Mouse (Mus musculus) embryonic facial prominence, embryonic 14.5 days (tissue): ENCODE measurements at regions not wholly inside any gene's neighbourhood (a gene's known extent, or its start where the extent isn't known, plus 50 kb on each side); places are given as distances from the start of the nearest gene placed in this dataset.

Experiments used
- ATAC-seq: fragments of 200-750 bp; cut with Nextera tagmentation; 2 replicates; pipeline ENCODE4 v1.8.0; 2017; ENCODE audit warnings: low read depth, moderate number of reproducible peaks, moderate TSS enrichment
- DNase-seq: peaks from one replicate; pipeline ENCODE4 v3.0.0-alpha.2; 2015; ENCODE audit warnings: low spot score
- H3K27ac ChIP-seq: fragments of 300-500 bp; sonication (generic); replicated peaks from 2 replicates; pipeline ENCODE4 v1.5.1; 2014; ENCODE audit warnings: low read depth, mild to moderate bottlenecking, low read length, moderate library complexity
- H3K27me3 ChIP-seq: fragments of 300-500 bp; sonication (generic); replicated peaks from 2 replicates; pipeline ENCODE4 v1.6.1; 2014; ENCODE audit warnings: low read length; ENCODE audit not compliant: control insufficient read depth, insufficient read depth
- H3K36me3 ChIP-seq: fragments of 300-500 bp; sonication (generic); 2 replicates; pipeline ENCODE4 v1.6.1; 2014; ENCODE audit warnings: low read length, mixed read lengths; ENCODE audit not compliant: control insufficient read depth, insufficient read depth
- H3K4me1 ChIP-seq: fragments of 300-500 bp; sonication (generic); 2 replicates; pipeline ENCODE4 v1.6.1; 2014; ENCODE audit warnings: antibody characterized with exemption, low read length; ENCODE audit not compliant: control insufficient read depth, insufficient read depth
- H3K4me2 ChIP-seq: fragments of 300-500 bp; sonication (generic); 2 replicates; pipeline ENCODE4 v1.6.1; 2014; ENCODE audit warnings: low read depth, mild to moderate bottlenecking, low read length, moderate library complexity, mixed read lengths
- H3K4me3 ChIP-seq: fragments of 300-500 bp; sonication (generic); 2 replicates; pipeline ENCODE4 v1.5.1; 2014; ENCODE audit warnings: low read depth, mild to moderate bottlenecking, low read length
- H3K9ac ChIP-seq: fragments of 300-500 bp; sonication (generic); 2 replicates; pipeline ENCODE4 v1.6.1; 2014; ENCODE audit warnings: low read depth, mild to moderate bottlenecking, low read length, moderate library complexity, mixed read lengths
- H3K9me3 ChIP-seq: fragments of 300-500 bp; sonication (generic); 2 replicates; pipeline ENCODE4 v1.6.1; 2016; ENCODE audit warnings: low read length; ENCODE audit not compliant: control insufficient read depth
- WGBS: fragments of 180-500 bp; shearing (Covaris S2); extraction: QIAGEN DNeasy Blood & Tissue Kit; methylation state at CpG from one replicate; pipeline ENCODE4 v1.1.7; 2014; 5-methylcytosine and 5-hydroxymethylcytosine counted together

- Histone ChIP-seq H3K9ac (no peak overlapping the region), H3K4me1 (no peaks in the 10 kb centered on the region), H3K4me2 (no peak overlapping the region), H3K27me3 (peaks cover 20% of the 10 kb centered on the region), H3K4me3 (no peak overlapping the region), H3K27ac (no peak overlapping the region), H3K9me3 (no peaks in the 10 kb centered on the region), H3K36me3 (no peaks in the 10 kb centered on the region)
- no peak for ATAC-seq
- 15% methylated on average over 11 of the region's 11 CpGs for WGBS
- DNase-seq: no peak
Observed at GRCm38 (mm10) chr12:77048380-77048779, 86.4 kb upstream of the Max start.

- H3K27me3 ChIP-seq: peaks cover 20% of the 10 kb centered on the region
- no peak for DNase-seq
- WGBS: 86% methylated on average over 1 of the region's 1 CpGs
Observed at GRCm38 (mm10) chr12:77047273-77047672, 85.3 kb upstream of the Max start.

DNA sequence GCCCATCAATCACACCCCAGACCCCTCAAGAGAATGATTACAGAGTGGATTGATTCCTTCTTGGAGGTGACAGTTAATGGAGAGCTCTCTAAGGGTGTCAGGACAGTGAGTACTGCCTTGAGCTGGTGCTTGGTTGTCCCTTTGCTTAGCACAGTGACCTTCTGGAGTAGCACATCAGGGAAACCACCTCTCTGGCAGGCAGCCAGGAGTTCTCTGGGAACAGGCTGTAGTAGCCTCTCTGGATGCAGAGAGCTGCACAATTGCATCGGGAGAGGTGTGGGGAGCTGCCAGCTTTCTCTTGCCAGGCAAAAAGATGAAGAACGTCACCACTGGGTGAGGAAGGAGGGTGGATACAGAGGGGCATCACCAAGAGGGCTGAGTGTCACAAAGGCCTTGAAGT is 84.0 kb upstream of the Max start:
- Histone ChIP-seq H3K9ac (no peak overlapping the region), H3K4me1 (no peaks in the 10 kb centered on the region), H3K27me3 (peaks cover 20% of the 10 kb centered on the region), H3K36me3 (no peaks in the 10 kb centered on the region), H3K4me2 (no peak overlapping the region), H3K4me3 (no peak overlapping the region), H3K9me3 (no peaks in the 10 kb centered on the region), H3K27ac (no peak overlapping the region)
- 52% methylated on average over 2 of the region's 2 CpGs for WGBS
- ATAC-seq (no peak), DNase-seq (no peak)

More at GRCm38 (mm10) chr12:77047273-77047672, 85.3 kb upstream of the Max start:
- Histone ChIP-seq H3K4me2 (no peak overlapping the region), H3K4me3 (no peak overlapping the region), H3K9me3 (no peaks in the 10 kb centered on the region), H3K36me3 (no peaks in the 10 kb centered on the region), H3K9ac (no peak overlapping the region), H3K4me1 (no peaks in the 10 kb centered on the region), H3K27ac (no peak overlapping the region)
- no peak for ATAC-seq

DNA sequence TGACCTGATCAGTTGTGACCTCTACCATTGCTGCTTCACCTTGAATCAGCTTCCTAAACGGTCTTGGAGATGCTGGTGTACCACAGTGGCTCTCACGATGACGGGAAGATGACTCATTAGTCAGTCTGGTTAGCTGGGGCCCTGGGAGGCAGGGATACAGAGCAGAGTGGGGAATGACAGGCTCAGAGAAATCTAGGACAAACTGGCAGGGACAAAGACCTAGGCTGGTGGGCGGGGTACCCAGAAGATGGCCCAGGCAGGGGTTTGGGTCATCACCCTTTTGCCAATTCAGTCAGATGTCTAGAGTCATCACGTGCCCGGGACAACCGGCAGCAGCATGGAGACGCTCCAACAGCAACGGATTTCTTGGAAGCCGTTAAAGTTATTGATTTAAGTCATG is 83.4 kb upstream of the Max start:
- WGBS: 89% methylated on average over 10 of the region's 10 CpGs
- H3K9me3 ChIP-seq: no peaks in the 10 kb centered on the region
- no peak overlapping the region for H3K9ac ChIP-seq
- no peak overlapping the region for H3K4me3 ChIP-seq
- ATAC-seq: no peak
- no peak overlapping the region for H3K4me2 ChIP-seq
- DNase-seq: no peak
- H3K27me3 ChIP-seq: peaks cover 20% of the 10 kb centered on the region
- no peaks in the 10 kb centered on the region for H3K4me1 ChIP-seq
- no peak overlapping the region for H3K27ac ChIP-seq
- H3K36me3 ChIP-seq: no peaks in the 10 kb centered on the region

GRCm38 (mm10) chr12:77042356-77042755 is 80.4 kb upstream of the Max start:
- H3K4me3 ChIP-seq: no peak overlapping the region
- no peak for ATAC-seq
- peaks cover 7% of the 10 kb centered on the region; the same call in 1 of the 2 replicates for H3K27me3 ChIP-seq
- DNase-seq: no peak
- H3K9me3 ChIP-seq: no peaks in the 10 kb centered on the region
- no peak overlapping the region for H3K4me2 ChIP-seq
- 37% methylated on average over 4 of the region's 4 CpGs for WGBS
- no peaks in the 10 kb centered on the region for H3K36me3 ChIP-seq
- H3K27ac ChIP-seq: no peak overlapping the region
- H3K9ac ChIP-seq: no peak overlapping the region
- H3K4me1 ChIP-seq: no peaks in the 10 kb centered on the region

GRCm38 (mm10) chr12:77041141-77041540 is 79.1 kb upstream of the Max start:
- ATAC-seq (no peak), DNase-seq (no peak)
- H3K4me1 ChIP-seq: no peaks in the 10 kb centered on the region
- 26% methylated on average over 5 of the region's 5 CpGs for WGBS
- H3K9ac ChIP-seq: no peak overlapping the region
- no peak overlapping the region for H3K4me3 ChIP-seq
- H3K9me3 ChIP-seq: no peaks in the 10 kb centered on the region
- no peak overlapping the region for H3K4me2 ChIP-seq
- no peak overlapping the region for H3K27ac ChIP-seq
- H3K27me3 ChIP-seq: peaks cover 7% of the 10 kb centered on the region; the same call in 1 of the 2 replicates
- no peaks in the 10 kb centered on the region for H3K36me3 ChIP-seq

DNA sequence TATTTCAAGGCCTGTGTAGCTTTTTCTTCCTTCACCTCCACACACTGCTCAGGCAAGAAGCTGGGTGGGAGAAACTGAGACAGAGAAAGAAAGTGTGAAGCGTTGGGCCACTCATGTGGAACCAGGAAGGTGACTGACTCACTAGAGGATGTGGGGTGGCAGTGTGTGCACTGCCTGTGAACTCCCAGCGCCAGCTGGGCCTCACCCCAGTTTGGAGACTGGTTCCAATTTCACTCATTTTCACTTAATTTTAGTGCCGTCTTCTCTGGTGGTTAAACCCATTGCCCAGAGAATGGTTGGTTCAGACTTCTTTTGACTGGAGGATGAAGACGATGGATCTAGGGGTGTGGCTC is 77.9 kb upstream of the Max start:
- ATAC-seq: no peak
- Histone ChIP-seq H3K4me1 (no peaks in the 10 kb centered on the region), H3K36me3 (no peaks in the 10 kb centered on the region), H3K4me2 (no peak overlapping the region), H3K9me3 (no peaks in the 10 kb centered on the region), H3K9ac (no peak overlapping the region), H3K4me3 (no peak overlapping the region), H3K27me3 (0 out of 2 replicates have a peak, but pooled peaks cover under 1% of the 10 kb centered on the region), H3K27ac (no peak overlapping the region; the same call in 1 of the 2 replicates)
- 83% methylated on average over 4 of the region's 4 CpGs for WGBS
- DNase-seq: no peak

DNA sequence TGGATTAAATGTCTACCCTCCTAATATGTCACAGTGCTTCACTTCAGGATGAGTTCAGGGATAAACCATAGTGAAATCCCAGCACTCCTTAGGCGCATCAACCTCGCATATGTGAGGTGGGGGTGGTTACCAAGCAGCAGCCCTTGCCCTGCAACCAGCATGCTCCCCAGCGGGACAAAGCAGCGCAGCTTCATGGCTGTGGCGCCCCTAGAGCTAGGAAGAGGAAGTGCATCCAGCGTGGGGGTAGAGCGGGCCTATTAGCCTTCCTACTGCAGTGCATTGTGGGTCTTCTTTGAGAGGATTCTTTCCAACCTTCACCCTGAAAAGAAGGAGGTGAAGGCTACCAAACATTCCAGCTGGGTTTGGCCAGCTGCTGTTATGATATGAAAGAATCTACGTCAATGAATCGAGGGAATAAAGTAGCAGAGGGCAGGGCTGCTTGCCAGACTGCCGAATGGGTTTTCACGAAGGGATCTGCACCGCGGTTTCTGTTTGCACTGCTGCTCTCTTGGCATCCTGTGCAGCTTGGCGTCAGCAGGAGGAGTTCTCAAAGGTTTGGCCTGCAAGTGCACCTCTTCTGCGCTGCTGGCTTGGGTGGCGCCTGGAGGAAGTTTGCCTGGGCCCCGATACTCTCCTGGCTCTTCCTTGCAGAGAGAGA is 77.4 kb upstream of the Max start:
- Histone ChIP-seq H3K4me3 (no peak overlapping the region), H3K4me2 (no peak overlapping the region), H3K9ac (no peak overlapping the region), H3K9me3 (no peaks in the 10 kb centered on the region), H3K4me1 (no peaks in the 10 kb centered on the region), H3K27ac (no peak overlapping the region; the same call in 1 of the 2 replicates), H3K36me3 (no peaks in the 10 kb centered on the region), H3K27me3 (no peaks in the 10 kb centered on the region)
- WGBS: 71% methylated on average over 17 of the region's 17 CpGs
- ATAC-seq (no peak; the same call in 1 of the 2 replicates), DNase-seq (peak; percentile 60)

DNA sequence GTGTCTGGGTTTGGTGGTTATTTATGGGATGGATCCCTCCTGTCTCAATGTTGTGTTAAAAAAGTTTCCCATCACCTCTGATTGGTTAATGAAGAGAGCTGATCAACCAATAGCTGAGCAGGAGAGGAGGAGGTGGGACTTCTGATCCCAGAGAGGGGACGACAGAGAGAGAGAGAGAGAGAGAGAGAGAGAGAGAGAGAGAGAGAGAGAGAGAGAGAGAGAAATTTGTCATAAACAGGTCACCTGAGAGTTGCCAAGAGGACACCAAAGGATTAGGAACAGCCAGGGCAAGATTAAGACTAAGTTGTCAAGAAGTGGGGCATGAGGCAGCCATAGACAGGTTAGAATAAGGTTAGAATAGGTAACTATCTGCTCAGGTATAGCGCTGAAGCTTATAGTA is 73.7 kb upstream of the Max start:
- DNase-seq (no peak), ATAC-seq (no peak)
- Histone ChIP-seq H3K9me3 (no peaks in the 10 kb centered on the region), H3K36me3 (no peaks in the 10 kb centered on the region), H3K4me3 (no peak overlapping the region), H3K9ac (no peak overlapping the region), H3K4me2 (no peak overlapping the region), H3K27me3 (no peaks in the 10 kb centered on the region), H3K27ac (no peak overlapping the region), H3K4me1 (no peaks in the 10 kb centered on the region)
- WGBS: 64% methylated on average over 2 of the region's 2 CpGs
